Mouse (Mus musculus) heart, postnatal 0 days (tissue): ENCODE results near the gene Plcb4.

Experiments
- CTCF ChIP-seq: IDR thresholded peaks from 2 replicates; pipeline ENCODE4 v1.5.1; 2016; ENCODE audit warnings: antibody characterized with exemption, control low read depth, low read depth
- EP300 ChIP-seq: IDR thresholded peaks from 2 replicates; pipeline ENCODE4 v1.6.1; 2016; ENCODE audit warnings: antibody characterized with exemption, low read depth

GRCm38 (mm10) chr2:135716180-135716579, 57.4 kb downstream of the Plcb4 start:
- TF ChIP-seq CTCF = no peak
- no peak for TF ChIP-seq EP300
